Mouse (Mus musculus) stomach, adult 2 months (tissue): ENCODE results near the gene Tmem239. TPM values are rescaled to one million over a fixed set of nuclear protein-coding genes. Genes with fewer than 3 reads are reported as not detected.

Experiments
- polyA plus RNA-seq: library from polyadenylated mRNA; depleted of rRNA; stranded (reverse); fragments of >200 nt; gene quantifications from 2 replicates; pipeline ENCODE4 v1.2.3, GENCODE M21; 2012; rRNA removed

The Tmem239 gene
- polyA plus RNA-seq: not detected in 2 replicates

GRCm38 (mm10) chr2:130406178-130406577, at the start of gene Tmem239:
Gene Tmem239, plus strand, starts transcription at chr2:130406478.

DNA sequence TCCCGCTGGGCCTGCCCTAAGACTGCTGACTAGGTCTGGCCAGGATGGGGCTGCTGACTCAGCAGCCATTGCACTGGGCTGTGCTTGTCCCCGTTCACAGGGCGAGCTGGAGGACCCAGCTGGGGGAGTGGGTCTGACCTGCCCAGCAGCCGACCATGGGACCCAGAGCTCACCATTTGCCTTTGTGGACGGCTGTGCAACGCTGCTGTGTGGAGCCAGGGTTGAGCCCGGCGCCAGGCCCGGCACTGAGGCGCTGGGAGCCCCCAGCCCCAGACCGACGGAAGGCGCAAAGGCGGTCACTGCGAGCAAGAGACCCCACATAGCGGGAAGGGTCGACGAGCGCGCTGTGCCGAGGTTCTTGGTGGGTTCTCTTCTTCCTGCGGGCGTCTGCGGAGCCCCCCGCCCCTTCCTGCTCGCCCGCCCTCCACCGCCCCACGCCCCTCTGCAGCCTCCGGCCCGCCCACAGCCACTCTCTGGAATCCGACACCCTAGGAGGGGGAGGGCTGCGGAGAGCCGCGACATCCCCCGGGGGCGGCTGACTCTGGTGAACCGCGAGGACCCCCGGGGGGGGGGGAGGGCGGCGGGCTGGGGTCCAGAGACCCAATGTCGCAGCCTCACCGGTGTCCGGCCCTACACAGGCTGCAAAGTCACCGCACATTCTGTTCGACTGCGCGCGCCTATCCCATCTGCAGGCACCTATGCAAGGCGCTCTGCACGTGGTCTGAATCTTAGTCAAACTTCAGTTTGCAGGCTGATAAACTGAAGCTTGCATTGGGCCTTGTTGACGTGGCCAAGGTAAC, 8.9 kb upstream of the Tmem239 start, which contains the start of gene Cpxm1:
TSS of gene Cpxm1 (minus strand) at position 389 of the 800 bp plus-strand sequence.

DNA sequence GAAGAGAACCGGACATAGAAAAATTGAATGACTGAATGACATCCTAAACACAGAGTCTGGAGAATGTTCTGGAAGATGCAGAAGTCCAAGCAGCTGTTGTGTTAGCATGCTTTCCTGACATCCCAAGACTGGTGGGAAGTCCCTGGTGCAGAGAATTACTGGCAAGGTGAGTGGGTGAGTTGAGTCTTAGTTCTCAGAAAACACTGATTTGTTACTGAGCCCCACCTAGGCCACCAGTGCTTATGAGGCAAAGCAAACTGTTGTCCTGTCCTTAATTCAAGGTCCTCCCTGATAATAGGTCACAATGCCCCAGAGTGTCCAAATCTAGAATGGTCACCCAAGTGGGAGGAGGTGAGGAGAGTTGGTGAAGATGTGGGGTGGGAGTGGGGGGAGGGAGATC, 1.3 kb upstream of the Tmem239 start, which contains the start of the genes Gm28372 and 1700020A23Rik:
TSS of gene Gm28372 (plus strand) at position 301 of the 400 bp plus-strand sequence.
TSS of gene 1700020A23Rik (plus strand) at position 321 of the 400 bp plus-strand sequence.

GRCm38 (mm10) chr2:130424126-130424853, 18.0 kb downstream of the Tmem239 start, which contains the start of the genes Vps16 and Pced1a:
Gene Vps16, plus strand, starts transcription at chr2:130424339.
Gene Pced1a, minus strand, starts transcription at chr2:130424701.

GRCm38 (mm10) chr2:130449794-130450433, 43.6 kb downstream of the Tmem239 start, which contains the start of gene Ptpra:
Gene Ptpra, plus strand, starts transcription at chr2:130450278.

Other genes with a start within 250 kb of the Tmem239 start
- 170 and 204 TPM in 2 replicates for gene Snrpb, start 227.1 kb upstream of the Tmem239 start, polyA plus RNA-seq
- not detected in 2 replicates for gene Tmc2, start 211.3 kb upstream of the Tmem239 start, polyA plus RNA-seq
- 14.7 and 23.9 TPM in 2 replicates for gene Nop56, start 132.0 kb upstream of the Tmem239 start, polyA plus RNA-seq
- gene Idh3b, start 121.9 kb upstream of the Tmem239 start, polyA plus RNA-seq: 100 and 129 TPM in 2 replicates
- 2.0 and 2.2 TPM in 2 replicates for gene Ebf4, start 111.3 kb upstream of the Tmem239 start, polyA plus RNA-seq
- gene Cpxm1, start 8.9 kb upstream of the Tmem239 start, polyA plus RNA-seq: 2.8 and 2.9 TPM in 2 replicates
- gene Gm28372, start 1.2 kb upstream of the Tmem239 start, polyA plus RNA-seq: not detected in 2 replicates
- gene 1700020A23Rik, start 1.2 kb upstream of the Tmem239 start, polyA plus RNA-seq: not detected in 2 replicates
- gene Vps16, start 17.9 kb downstream of the Tmem239 start, polyA plus RNA-seq: 16.4 and 21.5 TPM in 2 replicates
- gene Pced1a, start 18.2 kb downstream of the Tmem239 start, polyA plus RNA-seq: 9.5 and 9.6 TPM in 2 replicates
- gene Ptpra, start 43.8 kb downstream of the Tmem239 start, polyA plus RNA-seq: 18.1 and 19.6 TPM in 2 replicates
- gene Mrps26, start 157.3 kb downstream of the Tmem239 start, polyA plus RNA-seq: 41.4 and 106 TPM in 2 replicates
- 0.40 TPM in 1 of 2 replicates, not detected in the other for gene Oxt, start 169.7 kb downstream of the Tmem239 start, polyA plus RNA-seq
- gene Avp, start 176.1 kb downstream of the Tmem239 start, polyA plus RNA-seq: 0.20 and 0.54 TPM in 2 replicates
- gene Fastkd5, start 223.5 kb downstream of the Tmem239 start, polyA plus RNA-seq: 0.11 and 0.21 TPM in 2 replicates
- 2.5 TPM in 2 replicates for gene Ubox5, start 223.6 kb downstream of the Tmem239 start, polyA plus RNA-seq
- 10.8 and 10.9 TPM in 2 replicates for gene Lzts3, start 236.3 kb downstream of the Tmem239 start, polyA plus RNA-seq